In genomic region chr14:20345885-20346284, GRCm38 (mm10) we compare ENCODE assay signal across 26 mouse cellular contexts. TPM values are rescaled to one million over a fixed set of nuclear protein-coding genes. Genes with fewer than 3 reads are reported as not detected.
A peak's percentile ranks its signal among the peaks of the same experiment; 100 is the strongest.
DNase-seq lines count a peak whose midpoint lies in the region; ATAC-seq and TF ChIP-seq lines count a peak whose summit lies in the region.
"Had no signal": no experiment of that assay in that cellular context is flagged by ENCODE, and none has a peak within 500 bp of the region (broad histone marks: within the 10 kb centered on the region; RNA-seq: fewer than 3 reads in every experiment).

No protein-coding gene starts in this region.

- H3K79me2 ChIP-seq in CH12.LX (replicated peaks; ENCODE audit: control insufficient read depth, extremely low read depth, insufficient read depth, poor library complexity, severe bottlenecking): peaks cover 31% of the 10 kb centered on the region
- peaks cover 25% of the 10 kb centered on the region for H3K79me2 ChIP-seq in myocyte (ENCODE audit: control insufficient read depth, insufficient read depth)

- no peak for ATAC-seq in liver, embryonic 12.5 days
- ATAC-seq: activated CD4-positive, CD25-positive, alpha-beta regulatory T cell, adult 4 months; CD4-positive, CD25-positive, alpha-beta regulatory T cell, adult 4 months; inflammation-experienced regulatory T-cells, adult 6 months had no signal

- dilution Hi-C loops in CH12.LX (cut with MboI; ENCODE audit: extremely low pct_ligation_motif_present, extremely low pct_unique_long_range_greater_than_20kb, low sequenced_read_pairs): no loop called here

- peaks cover 33% of the 10 kb centered on the region for H3K4me1 ChIP-seq in liver, embryonic 12.5 days
- H3K4me1 ChIP-seq in CH12.LX (ENCODE audit: control insufficient read depth in 1 of 2, insufficient read depth in 2 of 2): peaks cover 8 to 37% of the 10 kb centered on the region in 2 experiments; a peak in 3 of 4 replicates

- no peak overlapping the region for H3K27ac ChIP-seq in liver, embryonic 12.5 days
- H3K27ac ChIP-seq in CH12.LX (ENCODE audit: insufficient read depth, low read depth): no peak overlapping the region
- no peak overlapping the region for H3K27ac ChIP-seq in layer of hippocampus, adult 2 months
- H3K27ac ChIP-seq: embryonic facial prominence, embryonic 10.5 days; forebrain, embryonic 10.5 days; hindbrain, embryonic 13.5 days; kidney, postnatal 0 days; left cerebral cortex, adult 2 months; limb, embryonic 15.5 days; lung, embryonic 15.5 days had no signal

- TF ChIP-seq RAD21 in CH12.LX (IDR thresholded peaks at IDR 0.05; ENCODE audit: low read depth, low read length): no peak

- 83% methylated on average over 9 of the region's 9 CpGs for WGBS in liver, embryonic 12.5 days (ENCODE audit: insufficient replicate concordance)

- no peak overlapping the region for H3K4me3 ChIP-seq in liver, embryonic 12.5 days
- H3K4me3 ChIP-seq in CH12.LX (replicated peaks in 1 of 3; ENCODE audit: low read depth in 2 of 3, low read length in 2 of 3, poor library complexity in 1 of 3): no peak overlapping the region
- no peak overlapping the region for H3K4me3 ChIP-seq in myocyte
- H3K4me3 ChIP-seq in layer of hippocampus, adult 2 months: no peak overlapping the region
- H3K4me3 ChIP-seq: left cerebral cortex, adult 2 months; limb, embryonic 15.5 days had no signal

- no peak for TF ChIP-seq CTCF in CH12.LX (conservative IDR thresholded peaks at IDR 0.05 in 1 of 2, IDR thresholded peaks at IDR 0.05 in 1 of 2; ENCODE audit: low read depth in 2 of 2, low read length in 2 of 2)
- no peak for TF ChIP-seq CTCF in layer of hippocampus, adult 2 months (conservative IDR thresholded peaks at IDR 0.05)

- no peaks in the 10 kb centered on the region for H3K27me3 ChIP-seq in liver, embryonic 12.5 days (replicated peaks)
- H3K27me3 ChIP-seq in CH12.LX (replicated peaks): no peaks in the 10 kb centered on the region
- H3K27me3 ChIP-seq in myocyte (ENCODE audit: control insufficient read depth, insufficient read depth, insufficient read length): no peaks in the 10 kb centered on the region
- H3K27me3 ChIP-seq: hindbrain, embryonic 13.5 days; limb, embryonic 15.5 days; lung, embryonic 15.5 days; megakaryocyte, embryonic 14.5 days had no signal

- no peak for DNase-seq in liver
- DNase-seq in 3T3-L1 (ENCODE audit: low read depth, low spot score): peak; percentile 2
- no peak for DNase-seq in CH12.LX (ENCODE audit: extremely low read depth)
- DNase-seq in layer of hippocampus, adult 2 months (ENCODE audit: low spot score in 2 of 2): no peak
- DNase-seq in ovary, postnatal 10 days (ENCODE audit: low spot score): no peak
- DNase-seq: adrenal gland, postnatal 36 days; cerebellum, adult 11 months; gastrocnemius, postnatal 36 days; heart, postnatal 36 days; kidney, adult 2 months; lung, postnatal 36 days; midbrain, embryonic 14.5 days; thymus, postnatal 14 days had no signal

- no peak overlapping the region for H3ac ChIP-seq in myocyte (ENCODE audit: control insufficient read depth, insufficient read length)

- no peak for TF ChIP-seq POLR2A in CH12.LX (IDR thresholded peaks at IDR 0.05; ENCODE audit: low read depth, low read length)
- TF ChIP-seq POLR2A in myocyte (IDR thresholded peaks at IDR 0.05; ENCODE audit: insufficient read length, low read depth): no peak

- in situ Hi-C loops in CH12.LX (cut with MboI; ENCODE audit: low pct_ligation_motif_present, low pct_unique_long_range_greater_than_20kb, low sequenced_read_pairs): loop anchor here (5.0 kb wide), 2 partner anchors 41 to 86 kb away; partner anchors contain the start of gene Dnajc9

- no peaks in the 10 kb centered on the region for H3K9me3 ChIP-seq in liver, embryonic 12.5 days (replicated peaks)
- H3K9me3 ChIP-seq in CH12.LX (replicated peaks; ENCODE audit: low read length): no peaks in the 10 kb centered on the region
- H3K9me3 ChIP-seq: embryonic facial prominence, embryonic 10.5 days; forebrain, embryonic 10.5 days; hindbrain, embryonic 13.5 days; limb, embryonic 15.5 days; lung, embryonic 15.5 days; megakaryocyte, embryonic 14.5 days had no signal

- no peak overlapping the region for H3K9ac ChIP-seq in liver, embryonic 12.5 days
- peak overlapping the region; percentile 42 for H3K9ac ChIP-seq in CH12.LX (ENCODE audit: insufficient read depth, low read depth)
- H3K9ac ChIP-seq: limb, embryonic 15.5 days; lung, embryonic 15.5 days had no signal

- peak overlapping the region; percentile 80; the same call in 1 of the 2 replicates for H3K4me2 ChIP-seq in liver, embryonic 12.5 days
- H3K4me2 ChIP-seq in CH12.LX (ENCODE audit: insufficient read depth, low read depth, poor library complexity, severe bottlenecking): 0 out of 2 replicates have a peak overlapping the region, but pooled peaks have one; percentile 95
- H3K4me2 ChIP-seq in myocyte (ENCODE audit: low read depth): peak overlapping the region; percentile 99
- H3K4me2 ChIP-seq: limb, embryonic 15.5 days had no signal

- H3K36me3 ChIP-seq in liver, embryonic 12.5 days: peaks cover 50% of the 10 kb centered on the region
- H3K36me3 ChIP-seq in CH12.LX (replicated peaks in 1 of 2; ENCODE audit: control insufficient read depth in 1 of 2, insufficient read depth in 1 of 2, low read length in 1 of 2) (peaks cover 25 to 52% of the 10 kb centered on the region in 2 experiments), myocyte (ENCODE audit: control insufficient read depth, insufficient read depth) (peaks cover 5% of the 10 kb centered on the region)

- no peak for TF ChIP-seq EP300 in CH12.LX (IDR thresholded peaks at IDR 0.05; ENCODE audit: low read length)

TF ChIP-seq in CH12.LX, 34 proteins besides CTCF, POLR2A, EP300 and RAD21 (continues in another document):
- TF ChIP-seq USF2 (conservative IDR thresholded peaks at IDR 0.05; ENCODE audit: low read depth, low read length): no peak
- no peak for TF ChIP-seq RCOR1 (conservative IDR thresholded peaks at IDR 0.05; ENCODE audit: low read depth, low read length)
- TF ChIP-seq MYC (IDR thresholded peaks at IDR 0.05; ENCODE audit: low read depth, low read length): no peak
- TF ChIP-seq SIN3A (IDR thresholded peaks at IDR 0.05; ENCODE audit: low read length): no peak
- no peak for TF ChIP-seq ZC3H11A (IDR thresholded peaks at IDR 0.05; ENCODE audit: low read depth, low read length)
- no peak for TF ChIP-seq POLR2AphosphoS2 (IDR thresholded peaks at IDR 0.05; ENCODE audit: low read depth, low read length)
- no peak for TF ChIP-seq E2F4 (IDR thresholded peaks at IDR 0.05; ENCODE audit: insufficient replicate concordance, low read depth, low read length)
- TF ChIP-seq HCFC1 (IDR thresholded peaks at IDR 0.05; ENCODE audit: low read depth, low read length): no peak
- no peak for TF ChIP-seq ZMIZ1 (IDR thresholded peaks at IDR 0.05; ENCODE audit: low read depth, low read length)
- TF ChIP-seq JUN (IDR thresholded peaks at IDR 0.05; ENCODE audit: insufficient read depth, low read depth, low read length): no peak

TF ChIP-seq in myocyte, 11 proteins besides CTCF, POLR2A, EP300 and RAD21:
- TF ChIP-seq MYOD1 (IDR thresholded peaks at IDR 0.05; ENCODE audit: control insufficient read depth in 1 of 3, insufficient read length in 2 of 3, low read depth in 2 of 3): no peak
- TF ChIP-seq USF1 (IDR thresholded peaks at IDR 0.05; ENCODE audit: low read depth): no peak
- TF ChIP-seq MAX (IDR thresholded peaks at IDR 0.05; ENCODE audit: low read depth): no peak
- no peak for TF ChIP-seq REST (IDR thresholded peaks at IDR 0.05; ENCODE audit: insufficient read depth, insufficient read length)
- no peak for TF ChIP-seq CEBPB (IDR thresholded peaks at IDR 0.05; ENCODE audit: insufficient read depth, poor library complexity, severe bottlenecking)
- TF ChIP-seq MYOG (IDR thresholded peaks at IDR 0.05; ENCODE audit: control insufficient read depth in 1 of 3, insufficient read depth in 1 of 3, insufficient read length in 2 of 3, low read depth in 2 of 3): no peak
- no peak for TF ChIP-seq E2F4 (IDR thresholded peaks at IDR 0.05; ENCODE audit: insufficient read depth)
- no peak for TF ChIP-seq SRF (IDR thresholded peaks at IDR 0.05; ENCODE audit: control insufficient read depth, insufficient read length, low read depth)
- no peak for TF ChIP-seq TCF3 (IDR thresholded peaks at IDR 0.05; ENCODE audit: insufficient read length, low read depth)
- TF ChIP-seq TCF12 (IDR thresholded peaks at IDR 0.05; ENCODE audit: insufficient read depth, poor library complexity, severe bottlenecking): no peak

RNA-seq across cellular contexts. Expression of gene Ecd, which starts 2.0 kb away (rescaled TPM):
- 49.2 and 49.5 TPM in 2 replicates for polyA plus RNA-seq in liver, embryonic 12.5 days (2016; fragmentation: Nextera tagmentation; extraction: Ambion mirVana)
- total RNA-seq in CH12.LX (2012; rRNA removed) (61.4 and 72.5 TPM in 2 replicates), CH12.LX (2014; rRNA removed) (105 TPM in 2 replicates)
- polyA plus RNA-seq in CH12.LX (2012; ENCODE audit: insufficient read length, low read depth) (98.3 and 112 TPM in 2 replicates), myocyte (2012; fragmentation: generic; extraction: Trizol) (27.0 TPM)
- total RNA-seq in layer of hippocampus, adult 2 months (2021): 10 to 100 TPM; 31.7 to 37.2 TPM

RNA-seq across cellular contexts. Expression of gene Fam149b, which starts 2.1 kb away (rescaled TPM):
- polyA plus RNA-seq in liver, embryonic 12.5 days (2016; fragmentation: Nextera tagmentation; extraction: Ambion mirVana): 14.6 TPM in 2 replicates
- total RNA-seq in CH12.LX (2012; rRNA removed) (15.8 and 16.7 TPM in 2 replicates), CH12.LX (2014; rRNA removed) (19.3 and 21.9 TPM in 2 replicates)
- polyA plus RNA-seq in CH12.LX (2012; ENCODE audit: insufficient read length, low read depth) (19.8 and 20.0 TPM in 2 replicates), myocyte (2012; fragmentation: generic; extraction: Trizol) (11.5 TPM)
- total RNA-seq in layer of hippocampus, adult 2 months (2021): 10 to 100 TPM; 46.6 to 52.8 TPM

RNA-seq across cellular contexts. Expression of gene Dnajc9, which starts 42.8 kb away (rescaled TPM):
- 146 and 147 TPM in 2 replicates for polyA plus RNA-seq in liver, embryonic 12.5 days (2016; fragmentation: Nextera tagmentation; extraction: Ambion mirVana)
- total RNA-seq in CH12.LX (2012; rRNA removed): 123 and 147 TPM in 2 replicates
- 223 and 261 TPM in 2 replicates for total RNA-seq in CH12.LX (2014; rRNA removed)
- polyA plus RNA-seq in CH12.LX (2012; ENCODE audit: insufficient read length, low read depth): 166 and 208 TPM in 2 replicates
- polyA plus RNA-seq in myocyte (2012; fragmentation: generic; extraction: Trizol): 31.2 TPM
- total RNA-seq in layer of hippocampus, adult 2 months (2021): 10 to 100 TPM; 23.8 to 29.6 TPM

RNA-seq across cellular contexts. Expression of gene Mrps16, which starts 47.5 kb away (rescaled TPM):
- 80.1 and 81.3 TPM in 2 replicates for polyA plus RNA-seq in liver, embryonic 12.5 days (2016; fragmentation: Nextera tagmentation; extraction: Ambion mirVana)
- total RNA-seq in CH12.LX (2012; rRNA removed) (112 and 128 TPM in 2 replicates), CH12.LX (2014; rRNA removed) (92.9 and 97.2 TPM in 2 replicates)
- polyA plus RNA-seq in CH12.LX (2012; ENCODE audit: insufficient read length, low read depth) (107 and 110 TPM in 2 replicates), myocyte (2012; fragmentation: generic; extraction: Trizol) (70.1 TPM)
- total RNA-seq in layer of hippocampus, adult 2 months (2021): 10 to 100 TPM; 35.0 to 35.2 TPM

RNA-seq across cellular contexts. Expression of gene Nudt13, which starts 51.4 kb away (rescaled TPM):
- 7.8 and 9.3 TPM in 2 replicates for polyA plus RNA-seq in liver, embryonic 12.5 days (2016; fragmentation: Nextera tagmentation; extraction: Ambion mirVana)
- total RNA-seq in CH12.LX (2012; rRNA removed) (11.2 and 14.8 TPM in 2 replicates), CH12.LX (2014; rRNA removed) (10.9 and 12.9 TPM in 2 replicates)
- polyA plus RNA-seq in CH12.LX (2012; ENCODE audit: insufficient read length, low read depth) (11.1 and 11.4 TPM in 2 replicates), myocyte (2012; fragmentation: generic; extraction: Trizol) (11.1 TPM)
- 10 to 100 TPM; 22.6 to 27.6 TPM for total RNA-seq in layer of hippocampus, adult 2 months (2021)
